In genomic region chr11:52281568-52282328, GRCm38 (mm10) we compare ENCODE assay signal across 8 mouse cellular contexts. TPM values are rescaled to one million over a fixed set of nuclear protein-coding genes. Genes with fewer than 3 reads are reported as not detected.
DNase-seq lines count a peak whose midpoint lies in the region; ATAC-seq lines count a peak whose summit lies in the region.

No protein-coding gene starts in this region.

- no peaks in the 10 kb centered on the region for H3K9me3 ChIP-seq in heart, embryonic 11.5 days (replicated peaks; ENCODE audit: control insufficient read depth, low read length)
- H3K9me3 ChIP-seq in hindbrain, embryonic 11.5 days (ENCODE audit: control insufficient read depth, low read length), result no peaks in the 10 kb centered on the region
- H3K9me3 ChIP-seq in midbrain, embryonic 12.5 days, result no peaks in the 10 kb centered on the region

- ATAC-seq in heart, embryonic 11.5 days (replicated peaks; ENCODE audit: insufficient number of reproducible peaks, low FRiP score, low TSS enrichment), result no peak
- ATAC-seq in hindbrain, embryonic 11.5 days (ENCODE audit: low FRiP score), result no peak
- no peak for ATAC-seq in midbrain, embryonic 12.5 days (ENCODE audit: low FRiP score, low read depth)
- ATAC-seq in megakaryocyte, adult 5-6 weeks (ENCODE audit: poor library complexity, severe bottlenecking), result no peak

- no peak for DNase-seq in heart, postnatal 36 days
- peak; percentile 51 for DNase-seq in CD4-positive helper T cell, adult 2 months (ENCODE audit: low read depth, low spot score)
- peak; percentile 14 for DNase-seq in hindbrain, embryonic 11.5 days (ENCODE audit: low spot score)
- DNase-seq in right cerebral cortex, adult 2 months (ENCODE audit: low spot score in 2 of 2), result no peak
- no peak for DNase-seq in cerebellum, adult 18-20 months

- H3K4me3 ChIP-seq in heart, embryonic 11.5 days (ENCODE audit: low read depth, low read length), result 0 out of 2 replicates have a peak overlapping the region, but pooled peaks have one; percentile 68
- H3K4me3 ChIP-seq in hindbrain, embryonic 11.5 days (ENCODE audit: low read depth, low read length), result peak overlapping the region; percentile 56
- peak overlapping the region; percentile 69 for H3K4me3 ChIP-seq in midbrain, embryonic 12.5 days

- no peak overlapping the region for H3K27ac ChIP-seq in heart, embryonic 11.5 days (ENCODE audit: low read depth, low read length)
- H3K27ac ChIP-seq in hindbrain, embryonic 11.5 days (ENCODE audit: low read depth, low read length), result no peak overlapping the region
- no peak overlapping the region for H3K27ac ChIP-seq in midbrain, embryonic 12.5 days (replicated peaks)

- H3K27me3 ChIP-seq in heart, embryonic 11.5 days (ENCODE audit: control insufficient read depth, insufficient read depth, low read length), result peaks cover 12% of the 10 kb centered on the region; the same call in 1 of the 2 replicates
- peaks cover 32% of the 10 kb centered on the region for H3K27me3 ChIP-seq in hindbrain, embryonic 11.5 days (ENCODE audit: control insufficient read depth, insufficient read depth, low read length)
- peaks cover 65% of the 10 kb centered on the region for H3K27me3 ChIP-seq in midbrain, embryonic 12.5 days

- 73% methylated on average over 19 of the region's 19 CpGs for WGBS in heart, embryonic 11.5 days (ENCODE audit: insufficient replicate concordance)
- WGBS in hindbrain, embryonic 11.5 days, result 61% methylated on average over 19 of the region's 19 CpGs
- 65% methylated on average over 19 of the region's 19 CpGs for WGBS in midbrain, embryonic 12.5 days

- H3K9ac ChIP-seq in heart, embryonic 11.5 days (ENCODE audit: low read depth, low read length), result no peak overlapping the region
- no peak overlapping the region for H3K9ac ChIP-seq in hindbrain, embryonic 11.5 days (ENCODE audit: low read depth, low read length)
- H3K9ac ChIP-seq in midbrain, embryonic 12.5 days (replicated peaks), result no peak overlapping the region

- intact Hi-C loops in heart, postnatal 36 days (cut with DNase I), result no loop called here

- H3K4me2 ChIP-seq in heart, embryonic 11.5 days, result peak overlapping the region; percentile 99
- H3K4me2 ChIP-seq in hindbrain, embryonic 11.5 days (replicated peaks; ENCODE audit: low read depth, low read length), result peak overlapping the region; percentile 96
- H3K4me2 ChIP-seq in midbrain, embryonic 12.5 days (replicated peaks), result peak overlapping the region; percentile 93

- H3K36me3 ChIP-seq in heart, embryonic 11.5 days (ENCODE audit: control insufficient read depth, insufficient read depth, low read length), result no peaks in the 10 kb centered on the region
- no peaks in the 10 kb centered on the region for H3K36me3 ChIP-seq in hindbrain, embryonic 11.5 days (ENCODE audit: control insufficient read depth, insufficient read depth, low read length)
- no peaks in the 10 kb centered on the region for H3K36me3 ChIP-seq in midbrain, embryonic 12.5 days

- peaks cover 24% of the 10 kb centered on the region for H3K4me1 ChIP-seq in heart, embryonic 11.5 days (ENCODE audit: control insufficient read depth, insufficient read depth, low read length)
- peaks cover 6% of the 10 kb centered on the region for H3K4me1 ChIP-seq in hindbrain, embryonic 11.5 days (replicated peaks; ENCODE audit: control insufficient read depth, insufficient read depth, low read length)
- peaks cover 29% of the 10 kb centered on the region for H3K4me1 ChIP-seq in midbrain, embryonic 12.5 days

RNA-seq across cellular contexts. Expression of gene Tcf7, which starts 1.1 kb away (rescaled TPM):
- polyA plus RNA-seq in heart, embryonic 11.5 days (2014; fragmentation: Nextera tagmentation; extraction: Ambion mirVana), result 5.3 and 5.5 TPM in 2 replicates
- 1 to 10 TPM in 1 of 2 experiments, under 1 TPM in 1; 0.65 to 1.2 TPM for total RNA-seq in heart, postnatal 36 days (2021)
- polyA plus RNA-seq in hindbrain, embryonic 11.5 days (2014; fragmentation: Nextera tagmentation; extraction: Ambion mirVana), result 6.9 and 7.7 TPM in 2 replicates
- 7.8 and 8.7 TPM in 2 replicates for polyA plus RNA-seq in midbrain, embryonic 12.5 days (2016; fragmentation: Nextera tagmentation; extraction: Ambion mirVana)
- 6.9 and 9.4 TPM in 2 replicates for total RNA-seq in megakaryocyte, adult 5-6 weeks (2015)
- 1.2 and 1.8 TPM in 2 replicates for total RNA-seq in megakaryocyte, adult 5-6 weeks (2017)

RNA-seq across cellular contexts. Expression of gene Skp1a, which starts 50.0 kb away (rescaled TPM):
- polyA plus RNA-seq in heart, embryonic 11.5 days (2014; fragmentation: Nextera tagmentation; extraction: Ambion mirVana), result 506 and 537 TPM in 2 replicates
- total RNA-seq in heart, postnatal 36 days (2021), result 100 to 1,000 TPM; 241 to 246 TPM
- 1,030 and 1,116 TPM in 2 replicates for polyA plus RNA-seq in hindbrain, embryonic 11.5 days (2014; fragmentation: Nextera tagmentation; extraction: Ambion mirVana)
- 976 and 1,021 TPM in 2 replicates for polyA plus RNA-seq in midbrain, embryonic 12.5 days (2016; fragmentation: Nextera tagmentation; extraction: Ambion mirVana)
- total RNA-seq in megakaryocyte, adult 5-6 weeks (2015), result 129 and 145 TPM in 2 replicates
- 127 and 133 TPM in 2 replicates for total RNA-seq in megakaryocyte, adult 5-6 weeks (2017)

Comparison
In these comparisons a context has a peak if more than half of its experiments do, and no peak if none do; other contexts are left out.
1. DNase-seq: peak in CD4-positive helper T cell, adult 2 months (single experiment) and hindbrain, embryonic 11.5 days (single experiment); none in heart, postnatal 36 days (0 of 2), right cerebral cortex, adult 2 months (0 of 2) and cerebellum, adult 18-20 months (0 of 2).
2. Peak in every context shown above with its lines, with median percentiles within 50 percentile points of each other: H3K4me2 ChIP-seq and H3K4me3 ChIP-seq.